Mouse (Mus musculus): ENCODE results near the gene Map1s. TPM values are rescaled to one million over a fixed set of nuclear protein-coding genes. Genes with fewer than 3 reads are reported as not detected.
A peak's percentile ranks its signal among the peaks of the same experiment; 100 is the strongest.

Map1s gene
- polyA plus RNA-seq (2015; fragmentation: Nextera tagmentation; extraction: Ambion mirVana) = 13.8 and 14.7 TPM in 2 replicates

DNA sequence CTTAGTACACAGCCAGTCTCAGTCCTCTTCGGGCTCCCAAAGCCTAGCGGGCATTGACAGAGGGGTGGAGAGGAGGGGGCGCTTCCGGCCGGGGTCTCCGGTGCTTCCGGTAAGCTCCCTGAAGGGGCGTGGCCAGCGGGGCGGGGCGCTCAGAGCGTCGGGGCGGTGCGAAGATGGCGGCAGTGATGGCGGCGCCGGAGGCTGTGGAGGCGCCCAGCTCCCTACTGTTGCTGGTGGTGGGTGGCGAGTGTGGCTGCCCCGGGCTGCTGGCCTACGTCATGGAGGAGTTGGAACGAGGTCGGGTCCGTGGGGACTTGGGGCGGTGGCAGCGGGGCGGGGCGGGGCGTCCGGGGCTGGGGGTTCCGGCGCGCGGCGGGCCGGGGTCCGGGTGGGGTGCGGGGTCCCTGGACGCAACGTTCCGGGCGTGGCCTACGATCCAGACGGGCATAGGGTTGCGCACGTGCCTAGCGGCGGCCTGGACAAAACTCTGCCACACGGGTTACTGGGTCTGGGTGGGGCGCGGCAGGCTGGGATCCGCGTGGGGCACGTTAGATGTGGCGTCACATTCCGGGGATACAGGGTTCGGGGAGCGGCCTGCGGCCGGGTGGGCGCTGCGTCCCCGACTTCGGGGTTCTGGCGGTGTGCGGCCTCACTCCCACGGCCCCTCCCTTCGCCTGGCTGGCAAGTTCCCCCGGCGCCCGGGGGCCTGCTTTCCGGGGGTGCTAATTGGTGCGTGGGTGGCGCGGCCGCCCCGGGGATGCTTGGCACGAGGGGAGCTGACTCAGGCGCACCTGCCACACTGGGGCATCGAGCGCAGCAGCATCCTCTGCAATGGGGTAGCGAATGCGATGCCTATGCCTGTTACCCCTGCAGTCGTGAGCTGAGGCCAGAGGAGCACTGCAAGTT lies at the start of gene Map1s:
TSS of gene Map1s (plus strand) at position 102 of the 906 bp plus-strand sequence.
- Histone ChIP-seq H3K27ac (ENCODE audit: low read depth, low read length) (peak within 1 kb of the TSS; percentile 68), H3K4me2 (replicated peaks; ENCODE audit: low read depth) (peak within 1 kb of the TSS; percentile 96), H3K27me3 (replicated peaks; ENCODE audit: control insufficient read depth, insufficient read depth, low read length) (no peaks in the 10 kb centered on the region), H3K9ac (ENCODE audit: low read depth, low read length) (peak within 1 kb of the TSS; percentile 81), H3K36me3 (ENCODE audit: control insufficient read depth, insufficient read depth) (peaks cover 3% of the 10 kb centered on the region; the same call in 1 of the 2 replicates), H3K4me1 (replicated peaks; ENCODE audit: control insufficient read depth, insufficient read depth, low read length) (no peaks in the 10 kb centered on the region; the same call in 1 of the 2 replicates), H3K9me3 (ENCODE audit: control insufficient read depth) (no peaks in the 10 kb centered on the region), H3K4me3 (ENCODE audit: low read depth, low read length) (peak within 1 kb of the TSS; percentile 88)
- TF ChIP-seq CTCF (IDR thresholded peaks at IDR 0.05; ENCODE audit: low read depth) = no peak
- ATAC-seq = peak; percentile 74
- WGBS = under 1% methylated on average over 79 of the region's 86 CpGs

DNA sequence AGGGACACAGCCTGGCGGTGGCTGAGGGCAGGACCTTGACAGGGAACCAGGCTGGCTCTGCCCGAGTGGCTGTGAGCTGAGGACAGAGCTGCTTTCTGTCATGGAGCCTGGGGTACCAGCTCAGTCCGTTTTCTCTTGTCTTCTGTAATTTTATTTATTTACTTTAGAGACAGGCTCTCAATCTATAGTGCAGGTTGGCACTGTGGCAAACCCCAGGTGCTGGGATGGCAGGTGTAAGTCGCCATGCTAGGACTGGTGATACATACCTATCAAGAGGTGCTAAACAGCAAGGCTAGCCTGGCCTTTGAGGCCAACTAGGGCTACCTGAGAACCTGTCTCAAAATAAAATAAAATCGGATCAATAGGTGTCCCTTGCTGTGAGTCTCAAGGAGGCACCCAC lies 49.7 kb upstream of the Map1s start:
- WGBS = 71% methylated on average over 5 of the region's 5 CpGs
- TF ChIP-seq CTCF (IDR thresholded peaks at IDR 0.05; ENCODE audit: low read depth) = no peak
- H3K9me3 ChIP-seq (ENCODE audit: control insufficient read depth) = no peaks in the 10 kb centered on the region
- no peak overlapping the region for H3K9ac ChIP-seq (ENCODE audit: low read depth, low read length)
- H3K36me3 ChIP-seq (ENCODE audit: control insufficient read depth, insufficient read depth) = no peaks in the 10 kb centered on the region
- no peak overlapping the region for H3K4me2 ChIP-seq (replicated peaks; ENCODE audit: low read depth)
- no peaks in the 10 kb centered on the region; the same call in 1 of the 2 replicates for H3K4me1 ChIP-seq (replicated peaks; ENCODE audit: control insufficient read depth, insufficient read depth, low read length)
- H3K27ac ChIP-seq (ENCODE audit: low read depth, low read length) = no peak overlapping the region
- H3K4me3 ChIP-seq (ENCODE audit: low read depth, low read length) = no peak overlapping the region
- no peak for ATAC-seq
- H3K27me3 ChIP-seq (replicated peaks; ENCODE audit: control insufficient read depth, insufficient read depth, low read length) = no peaks in the 10 kb centered on the region

DNA sequence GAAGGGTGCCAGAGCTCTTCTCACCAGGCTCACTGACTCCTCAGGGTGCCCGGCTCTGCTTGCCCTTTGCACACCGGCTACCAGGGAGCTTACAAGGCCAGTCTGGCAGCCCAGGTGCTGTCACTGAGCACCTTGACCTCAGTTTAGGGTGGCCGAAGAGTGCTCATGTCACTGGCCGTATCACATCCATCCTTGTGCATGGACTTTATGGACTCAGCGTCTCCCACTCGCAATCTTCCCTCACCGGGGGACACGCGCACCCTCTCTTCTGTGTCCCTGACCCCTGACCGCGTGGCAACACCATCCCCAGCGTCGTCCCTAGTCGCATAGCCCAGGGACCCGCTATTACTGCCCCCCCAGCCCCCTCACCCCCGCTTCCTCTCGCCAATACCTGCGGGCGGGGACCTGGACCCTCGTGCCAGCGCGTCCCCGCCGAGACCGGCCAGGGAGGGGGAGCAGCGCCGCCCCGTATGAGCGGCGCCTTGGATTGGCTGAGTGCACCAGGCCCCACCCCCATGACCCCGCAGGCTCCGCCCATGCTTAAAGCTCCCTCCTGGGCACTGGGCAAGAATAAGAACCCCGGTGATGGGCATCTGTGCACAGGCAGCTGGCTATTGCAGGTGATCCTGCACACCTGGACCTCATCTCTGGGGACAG lies 49.1 kb upstream of the Map1s start:
- H3K36me3 ChIP-seq (ENCODE audit: control insufficient read depth, insufficient read depth) = no peaks in the 10 kb centered on the region
- H3K9me3 ChIP-seq (ENCODE audit: control insufficient read depth) = no peaks in the 10 kb centered on the region
- no peak for TF ChIP-seq CTCF (IDR thresholded peaks at IDR 0.05; ENCODE audit: low read depth)
- no peaks in the 10 kb centered on the region; the same call in 1 of the 2 replicates for H3K4me1 ChIP-seq (replicated peaks; ENCODE audit: control insufficient read depth, insufficient read depth, low read length)
- H3K27me3 ChIP-seq (replicated peaks; ENCODE audit: control insufficient read depth, insufficient read depth, low read length) = peaks cover 4% of the 10 kb centered on the region; the same call in 1 of the 2 replicates
- ATAC-seq = peak; percentile 71
- H3K4me3 ChIP-seq (ENCODE audit: low read depth, low read length) = peak overlapping the region; percentile 45
- peak overlapping the region; percentile 84 for H3K4me2 ChIP-seq (replicated peaks; ENCODE audit: low read depth)
- peak overlapping the region; percentile 27; the same call in 1 of the 2 replicates for H3K9ac ChIP-seq (ENCODE audit: low read depth, low read length)
- H3K27ac ChIP-seq (ENCODE audit: low read depth, low read length) = no peak overlapping the region
- 7% methylated on average over 33 of the region's 33 CpGs for WGBS

DNA sequence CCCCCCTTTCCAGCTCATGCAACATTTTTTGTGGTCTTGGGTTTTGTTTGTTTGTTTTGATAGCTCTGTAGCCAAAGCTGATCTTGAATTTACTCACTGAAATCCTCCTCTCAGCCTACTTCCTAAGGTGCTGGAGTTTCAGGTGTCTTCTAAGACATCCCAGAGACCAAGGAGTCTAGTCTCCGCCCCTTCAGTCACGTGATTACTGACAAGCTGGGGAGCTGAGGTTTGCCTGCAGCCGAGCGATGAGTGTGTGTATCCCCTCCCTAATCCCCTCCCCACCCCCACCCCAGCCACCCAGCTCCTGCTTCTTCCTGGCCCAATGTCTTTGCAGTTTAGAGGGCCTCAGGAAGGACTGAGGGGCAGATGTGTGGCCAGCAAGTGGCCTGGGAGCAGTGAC lies 48.2 kb upstream of the Map1s start:
- no peak for TF ChIP-seq CTCF (IDR thresholded peaks at IDR 0.05; ENCODE audit: low read depth)
- WGBS = 38% methylated on average over 4 of the region's 4 CpGs
- no peaks in the 10 kb centered on the region for H3K36me3 ChIP-seq (ENCODE audit: control insufficient read depth, insufficient read depth)
- H3K4me2 ChIP-seq (replicated peaks; ENCODE audit: low read depth) = no peak overlapping the region
- H3K4me1 ChIP-seq (replicated peaks; ENCODE audit: control insufficient read depth, insufficient read depth, low read length) = no peaks in the 10 kb centered on the region; the same call in 1 of the 2 replicates
- no peaks in the 10 kb centered on the region for H3K9me3 ChIP-seq (ENCODE audit: control insufficient read depth)
- peaks cover 12% of the 10 kb centered on the region for H3K27me3 ChIP-seq (replicated peaks; ENCODE audit: control insufficient read depth, insufficient read depth, low read length)
- no peak for ATAC-seq
- no peak overlapping the region for H3K4me3 ChIP-seq (ENCODE audit: low read depth, low read length)
- no peak overlapping the region for H3K9ac ChIP-seq (ENCODE audit: low read depth, low read length)
- no peak overlapping the region for H3K27ac ChIP-seq (ENCODE audit: low read depth, low read length)

DNA sequence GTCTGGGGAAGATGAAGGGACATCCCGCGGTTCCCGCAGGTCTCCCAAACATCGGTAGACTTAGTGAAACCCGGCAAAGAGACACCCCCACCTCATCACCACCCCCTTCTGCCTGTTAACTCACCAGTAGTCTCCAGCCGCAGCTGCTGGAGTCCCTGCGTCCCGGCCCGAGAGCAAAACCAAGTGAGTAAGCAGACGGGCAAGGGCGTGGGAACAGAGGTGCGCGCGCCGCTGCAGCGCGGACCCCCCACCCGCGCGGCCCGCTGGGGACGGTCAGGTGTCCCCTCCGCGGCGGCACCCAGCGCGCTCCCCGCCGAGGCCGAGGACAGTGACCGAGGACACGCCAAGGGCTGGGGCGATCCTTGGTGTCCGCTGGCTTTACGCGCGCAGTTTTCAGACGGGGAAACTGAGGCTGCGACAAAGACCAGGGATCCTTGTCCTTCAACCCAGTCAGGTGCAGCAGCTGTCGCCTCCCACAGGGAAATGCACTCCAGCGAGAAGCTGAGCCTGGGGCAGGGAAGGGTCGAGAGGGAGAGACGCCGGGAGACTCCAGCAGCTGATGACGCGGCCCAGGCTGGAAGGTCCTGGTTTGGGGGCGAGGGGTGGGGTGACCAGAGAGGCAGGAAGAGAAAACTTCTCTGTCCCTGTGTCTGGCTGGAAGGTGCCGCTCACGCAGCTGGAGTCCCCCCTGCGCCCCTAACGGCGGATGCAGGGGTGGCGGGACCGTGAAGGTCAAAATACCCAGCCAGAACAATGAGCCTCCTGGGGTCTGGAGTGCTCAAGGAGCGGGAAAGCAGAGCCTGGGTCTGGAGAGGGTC lies 42.7 kb upstream of the Map1s start, which contains the start of gene Kcnn1:
TSS of gene Kcnn1 (minus strand) at position 435 of the 818 bp plus-strand sequence.
- peak within 1 kb of the TSS; percentile 67 for H3K4me2 ChIP-seq (replicated peaks; ENCODE audit: low read depth)
- ATAC-seq = no peak
- peaks cover 7% of the 10 kb centered on the region; the same call in 1 of the 2 replicates for H3K36me3 ChIP-seq (ENCODE audit: control insufficient read depth, insufficient read depth)
- H3K4me1 ChIP-seq (replicated peaks; ENCODE audit: control insufficient read depth, insufficient read depth, low read length) = peaks cover 13% of the 10 kb centered on the region; the same call in 1 of the 2 replicates
- peak; percentile 58 for TF ChIP-seq CTCF (IDR thresholded peaks at IDR 0.05; ENCODE audit: low read depth)
- peaks cover 38% of the 10 kb centered on the region for H3K27me3 ChIP-seq (replicated peaks; ENCODE audit: control insufficient read depth, insufficient read depth, low read length)
- no peaks in the 10 kb centered on the region for H3K9me3 ChIP-seq (ENCODE audit: control insufficient read depth)
- H3K4me3 ChIP-seq (ENCODE audit: low read depth, low read length) = peak within 1 kb of the TSS; percentile 33
- H3K27ac ChIP-seq (ENCODE audit: low read depth, low read length) = no peak within 1 kb of the TSS
- WGBS = 1% methylated on average over 55 of the region's 55 CpGs
- peak within 1 kb of the TSS; percentile 22; the same call in 1 of the 2 replicates for H3K9ac ChIP-seq (ENCODE audit: low read depth, low read length)
